Mouse (Mus musculus): ENCODE measurements around the gene Hist1h4i. TPM values are rescaled to one million over a fixed set of nuclear protein-coding genes. Genes with fewer than 3 reads are reported as not detected.
A peak's percentile ranks its signal among the peaks of the same experiment; 100 is the strongest.

Gene Hist1h4i
- total and polyA plus RNA-seq, 3 experiments = 10.4 to 1,065 TPM; not detected in 1

- Histone ChIP-seq H3K27me3 (ENCODE audit: control insufficient read depth in 1 of 2, insufficient read depth in 2 of 2, low read length in 2 of 2) (peaks cover 2 to 6% of the 10 kb centered on the region in 2 experiments; a peak in 3 of 4 replicates), H3K4me3 (ENCODE audit: control insufficient read depth in 1 of 2, insufficient read depth in 1 of 2, low read depth in 2 of 2, low read length in 2 of 2) (peak overlapping the region; percentile 57 to 72), H3K9ac (ENCODE audit: control insufficient read depth, low read depth, low read length, poor library complexity, severe bottlenecking) (peak overlapping the region; percentile 57), H3K9me3 (replicated peaks; ENCODE audit: insufficient read depth, low read length) (no peaks in the 10 kb centered on the region), H3K36me3 (ENCODE audit: control insufficient read depth in 1 of 2, insufficient read depth in 2 of 2, low read length in 2 of 2) (peaks cover 0 to 11% of the 10 kb centered on the region in 2 experiments; a peak in 2 of 4 replicates), H3K79me2 (ENCODE audit: control insufficient read depth, insufficient read depth, low read length, poor library complexity) (no peaks in the 10 kb centered on the region), H3K27ac (ENCODE audit: control insufficient read depth, low read depth, low read length) (no peak overlapping the region), H3K4me1 (ENCODE audit: control insufficient read depth in 1 of 2, insufficient read depth in 2 of 2, low read length in 2 of 2) (peaks cover 0 to 9% of the 10 kb centered on the region in 2 experiments; a peak in 1 of 4 replicates)
- peak; percentile 75 for DNase-seq (ENCODE audit: low read depth, low spot score)
- no peak for TF ChIP-seq ELF1 (IDR thresholded peaks at IDR 0.05; ENCODE audit: low read depth, low read length)
- TF ChIP-seq TBP (IDR thresholded peaks at IDR 0.05; ENCODE audit: low read depth, low read length) = 0 out of 2 replicates have a peak, but pooled peaks have one; percentile 13
- no peak for TF ChIP-seq HCFC1 (IDR thresholded peaks at IDR 0.05; ENCODE audit: low read depth, low read length)
- TF ChIP-seq MXI1 (IDR thresholded peaks at IDR 0.05; ENCODE audit: low read depth, low read length) = no peak
- no peak for TF ChIP-seq GATA1 (IDR thresholded peaks at IDR 0.05; ENCODE audit: low read depth, low read length)
- TF ChIP-seq CHD2 (IDR thresholded peaks at IDR 0.05; ENCODE audit: low read length) = no peak
- no peak for TF ChIP-seq JUND (IDR thresholded peaks at IDR 0.05; ENCODE audit: low read depth, low read length)
- TF ChIP-seq POLR2A (IDR thresholded peaks at IDR 0.05; ENCODE audit: control insufficient read depth in 1 of 2, insufficient read depth in 1 of 2, low read depth in 1 of 2, low read length in 2 of 2, poor library complexity in 1 of 2) = no peak
- no peak for TF ChIP-seq CHD1 (IDR thresholded peaks at IDR 0.05; ENCODE audit: low read depth, low read length)
- TF ChIP-seq POLR2AphosphoS2 (IDR thresholded peaks at IDR 0.05; ENCODE audit: low read length) = no peak
- TF ChIP-seq CTCF (IDR thresholded peaks at IDR 0.05 in 2 of 3, conservative IDR thresholded peaks at IDR 0.05 in 1 of 3; ENCODE audit: control insufficient read depth in 1 of 3, insufficient read depth in 1 of 3, low read depth in 2 of 3, low read length in 3 of 3, poor library complexity in 1 of 3, severe bottlenecking in 1 of 3) = peak in 1 of 3 experiments; percentile 23; a peak in 3 of 6 replicates
- peak; percentile 4; the same call in 1 of the 2 replicates for TF ChIP-seq MAX (IDR thresholded peaks at IDR 0.05; ENCODE audit: low read length)
- no peak for TF ChIP-seq UBTF (IDR thresholded peaks at IDR 0.05; ENCODE audit: borderline replicate concordance, insufficient read depth, low read depth, low read length)
- no peak for TF ChIP-seq KAT2A (conservative IDR thresholded peaks at IDR 0.05; ENCODE audit: low read depth, low read length)
- TF ChIP-seq TCF12 (IDR thresholded peaks at IDR 0.05; ENCODE audit: low read depth, low read length) = no peak
- TF ChIP-seq RAD21 (IDR thresholded peaks at IDR 0.05; ENCODE audit: low read depth, low read length) = no peak
- no peak for TF ChIP-seq ZC3H11A (IDR thresholded peaks at IDR 0.05; ENCODE audit: low read depth, low read length)
- no peak for TF ChIP-seq SMC3 (IDR thresholded peaks at IDR 0.05; ENCODE audit: low read depth, low read length)
- TF ChIP-seq POLR2AphosphoS5 (IDR thresholded peaks at IDR 0.05; ENCODE audit: borderline replicate concordance, low read depth, low read length) = no peak
- no peak for TF ChIP-seq MAZ (IDR thresholded peaks at IDR 0.05; ENCODE audit: low read depth, low read length)
- TF ChIP-seq USF2 (IDR thresholded peaks at IDR 0.05; ENCODE audit: borderline replicate concordance in 1 of 2, insufficient read depth in 1 of 2, low read depth in 1 of 2, low read length in 2 of 2) = no peak
- no peak for TF ChIP-seq MYC (IDR thresholded peaks at IDR 0.05; ENCODE audit: low read depth, low read length)
- no peak for TF ChIP-seq TAL1 (IDR thresholded peaks at IDR 0.05; ENCODE audit: low read length)
- no peak for TF ChIP-seq MYB (IDR thresholded peaks at IDR 0.05; ENCODE audit: low read depth, low read length)
- TF ChIP-seq ZKSCAN1 (IDR thresholded peaks at IDR 0.05; ENCODE audit: low read depth, low read length) = no peak
- no peak for TF ChIP-seq EP300 (IDR thresholded peaks at IDR 0.05; ENCODE audit: low read depth in 1 of 2, low read length in 2 of 2)
- TF ChIP-seq RCOR1 (IDR thresholded peaks at IDR 0.05; ENCODE audit: low read depth, low read length) = no peak
- TF ChIP-seq E2F4 (IDR thresholded peaks at IDR 0.05; ENCODE audit: borderline replicate concordance, low read depth, low read length) = no peak
- TF ChIP-seq MEF2A (IDR thresholded peaks at IDR 0.05; ENCODE audit: extremely low read depth, insufficient replicate concordance, low read depth, low read length, poor library complexity, severe bottlenecking) = no peak
- TF ChIP-seq USF1 (IDR thresholded peaks at IDR 0.05; ENCODE audit: low read depth, low read length) = no peak
- TF ChIP-seq ZNF384 (IDR thresholded peaks at IDR 0.05; ENCODE audit: low read depth, low read length) = peak; percentile 72
- TF ChIP-seq ZMIZ1 (IDR thresholded peaks at IDR 0.05; ENCODE audit: low read depth, low read length) = no peak
- 0 out of 2 replicates have a peak, but pooled peaks have one; percentile 41 for TF ChIP-seq ETS1 (IDR thresholded peaks at IDR 0.05; ENCODE audit: low read depth, low read length)
- no peak for TF ChIP-seq MAFK (IDR thresholded peaks at IDR 0.05; ENCODE audit: borderline replicate concordance, low read depth, low read length)
- TF ChIP-seq SIN3A (IDR thresholded peaks at IDR 0.05; ENCODE audit: low read length) = no peak
- no peak for TF ChIP-seq NELFE (IDR thresholded peaks at IDR 0.05; ENCODE audit: low read depth, low read length)
- no peak for TF ChIP-seq GABPA (IDR thresholded peaks at IDR 0.05; ENCODE audit: low read depth, low read length)
These were observed 45.7 kb downstream of the Hist1h4i start for GRCm38 (mm10) chr13:21995331-21995914.

Measured in MEL (cell line).